16 mouse cellular contexts compared by ENCODE assay signal in genomic region chr12:40694082-40694721, GRCm38 (mm10).
DNase-seq lines count a peak whose midpoint lies in the region; ATAC-seq and TF ChIP-seq lines count a peak whose summit lies in the region.
"Had no signal": no experiment of that assay in that cellular context is flagged by ENCODE, and none has a peak within 500 bp of the region (broad histone marks: within the 10 kb centered on the region; RNA-seq: fewer than 3 reads in every experiment).

No protein-coding gene starts in this region.

- no peak for TF ChIP-seq CTCF in heart, postnatal 0 days (IDR thresholded peaks at IDR 0.05; ENCODE audit: low read depth)
- TF ChIP-seq CTCF in lung, postnatal 0 days (IDR thresholded peaks at IDR 0.05), result no peak

- no peak for DNase-seq in heart, postnatal 0 days (ENCODE audit: low spot score)
- DNase-seq in heart, postnatal 10 days, result no peak
- peak; percentile 52 for DNase-seq in lung, postnatal 0 days (ENCODE audit: low spot score)
- DNase-seq in lung, postnatal 25 days (ENCODE audit: low spot score), result no peak
- DNase-seq in embryonic facial prominence, embryonic 14.5 days (ENCODE audit: low spot score), result peak; percentile 65
- peak; percentile 4 for DNase-seq in mesoderm, embryonic 11.5 days (ENCODE audit: low read depth, low spot score)
- DNase-seq in testis, postnatal 14 days (ENCODE audit: low spot score), result no peak
- DNase-seq in right cerebral cortex, adult 2 months (ENCODE audit: low spot score in 2 of 2), result no peak
- DNase-seq: cerebellum, adult 9-10 months; heart, postnatal 4 days; kidney, adult 9 months; right cerebral cortex, postnatal 4 days had no signal

- no peaks in the 10 kb centered on the region for H3K36me3 ChIP-seq in heart, postnatal 0 days (replicated peaks; ENCODE audit: control insufficient read depth, insufficient read depth, low read length)
- no peaks in the 10 kb centered on the region for H3K36me3 ChIP-seq in lung, postnatal 0 days (ENCODE audit: insufficient read depth, low read length)
- no peaks in the 10 kb centered on the region for H3K36me3 ChIP-seq in embryonic facial prominence, embryonic 14.5 days (ENCODE audit: control insufficient read depth, insufficient read depth, low read length)

- no peak for TF ChIP-seq EP300 in heart, postnatal 0 days (IDR thresholded peaks at IDR 0.05; ENCODE audit: low read depth)
- peak; percentile 27; the same call in 1 of the 2 replicates for TF ChIP-seq EP300 in lung, postnatal 0 days (IDR thresholded peaks at IDR 0.05)

- no peaks in the 10 kb centered on the region for H3K27me3 ChIP-seq in heart, postnatal 0 days (ENCODE audit: control insufficient read depth, insufficient read depth, low read length)
- no peaks in the 10 kb centered on the region for H3K27me3 ChIP-seq in lung, postnatal 0 days (replicated peaks; ENCODE audit: insufficient read depth, low read length)
- no peaks in the 10 kb centered on the region for H3K27me3 ChIP-seq in embryonic facial prominence, embryonic 14.5 days (replicated peaks; ENCODE audit: control insufficient read depth, insufficient read depth, low read length)
- H3K27me3 ChIP-seq: limb, embryonic 12.5 days had no signal

- H3K9ac ChIP-seq in heart, postnatal 0 days (replicated peaks; ENCODE audit: low read depth, low read length), result no peak overlapping the region
- no peak overlapping the region for H3K9ac ChIP-seq in lung, postnatal 0 days (replicated peaks; ENCODE audit: low read depth)
- H3K9ac ChIP-seq in embryonic facial prominence, embryonic 14.5 days (ENCODE audit: low read depth, low read length), result no peak overlapping the region
- H3K9ac ChIP-seq: limb, embryonic 12.5 days had no signal

- 42% methylated on average over 2 of the region's 2 CpGs for WGBS in heart, postnatal 0 days
- WGBS in lung, postnatal 0 days, result 37% methylated on average over 2 of the region's 2 CpGs
- 33% methylated on average over 2 of the region's 2 CpGs for WGBS in embryonic facial prominence, embryonic 14.5 days

- H3K9me3 ChIP-seq in heart, postnatal 0 days (replicated peaks; ENCODE audit: control insufficient read depth, low read length), result no peaks in the 10 kb centered on the region
- H3K9me3 ChIP-seq in lung, postnatal 0 days (ENCODE audit: low read length), result no peaks in the 10 kb centered on the region
- no peaks in the 10 kb centered on the region for H3K9me3 ChIP-seq in embryonic facial prominence, embryonic 14.5 days (ENCODE audit: control insufficient read depth, low read length)
- H3K9me3 ChIP-seq: limb, embryonic 12.5 days had no signal

- H3K4me3 ChIP-seq in heart, postnatal 0 days (ENCODE audit: low read depth, low read length), result no peak overlapping the region
- no peak overlapping the region for H3K4me3 ChIP-seq in lung, postnatal 0 days (ENCODE audit: low read depth, low read length)
- no peak overlapping the region for H3K4me3 ChIP-seq in embryonic facial prominence, embryonic 14.5 days (ENCODE audit: low read depth, low read length)
- H3K4me3 ChIP-seq: limb, embryonic 12.5 days had no signal

- intact Hi-C loops in heart, postnatal 10 days (cut with DNase I), result no loop called here

- no peaks in the 10 kb centered on the region for H3K4me1 ChIP-seq in heart, postnatal 0 days (ENCODE audit: control insufficient read depth, insufficient read depth)
- no peaks in the 10 kb centered on the region for H3K4me1 ChIP-seq in lung, postnatal 0 days (ENCODE audit: insufficient read depth, low read depth, low read length)
- peaks cover 9% of the 10 kb centered on the region; the same call in 1 of the 2 replicates for H3K4me1 ChIP-seq in embryonic facial prominence, embryonic 14.5 days (ENCODE audit: control insufficient read depth, insufficient read depth, low read length)

- no peak overlapping the region for H3K4me2 ChIP-seq in heart, postnatal 0 days (ENCODE audit: low read depth, low read length)
- H3K4me2 ChIP-seq in lung, postnatal 0 days (replicated peaks; ENCODE audit: low read depth, low read length), result no peak overlapping the region
- no peak overlapping the region for H3K4me2 ChIP-seq in embryonic facial prominence, embryonic 14.5 days (ENCODE audit: low read depth, low read length)
- H3K4me2 ChIP-seq: limb, embryonic 12.5 days had no signal

- H3K27ac ChIP-seq in heart, postnatal 0 days (ENCODE audit: low read depth), result 0 out of 2 replicates have a peak overlapping the region, but pooled peaks have one; percentile 28
- H3K27ac ChIP-seq in lung, postnatal 0 days (ENCODE audit: low read length), result no peak overlapping the region
- H3K27ac ChIP-seq in embryonic facial prominence, embryonic 14.5 days (replicated peaks; ENCODE audit: low read depth, low read length), result peak overlapping the region; percentile 58
- H3K27ac ChIP-seq: limb, embryonic 12.5 days; macrophage had no signal

- 0 out of 2 replicates have a peak, but pooled peaks have one; percentile 33 for ATAC-seq in heart, postnatal 0 days (ENCODE audit: insufficient read depth, low read depth)
- ATAC-seq in lung, postnatal 0 days, result peak; percentile 70; the same call in 1 of the 2 replicates
- ATAC-seq in embryonic facial prominence, embryonic 14.5 days (ENCODE audit: low read depth), result no peak
- ATAC-seq: activated CD4-positive, CD25-positive, alpha-beta regulatory T cell, adult 4 months; CD4-positive, CD25-positive, alpha-beta regulatory T cell, adult 4 months had no signal

Comparison
In these comparisons a context has a peak if more than half of its experiments do, and no peak if none do; other contexts are left out.
1. DNase-seq: peak in lung, postnatal 0 days (single experiment), embryonic facial prominence, embryonic 14.5 days (single experiment) and mesoderm, embryonic 11.5 days (single experiment); none in heart, postnatal 0 days (single experiment), heart, postnatal 10 days (0 of 2), lung, postnatal 25 days (single experiment), testis, postnatal 14 days (single experiment) and right cerebral cortex, adult 2 months (0 of 2).